Mouse (Mus musculus): ENCODE measurements around the gene Gm49403. TPM values are rescaled to one million over a fixed set of nuclear protein-coding genes. Genes with fewer than 3 reads are reported as not detected.
A peak's percentile ranks its signal among the peaks of the same experiment; 100 is the strongest.

The Gm49403 gene
- polyA plus RNA-seq, 1 experiment = not detected

- Histone ChIP-seq H3K27ac (ENCODE audit: insufficient read depth, low read depth, low read length) (0 out of 2 replicates have a peak overlapping the region, but pooled peaks have one; percentile 41), H3K4me3 (ENCODE audit: insufficient read depth, low read depth, low read length) (peak overlapping the region; percentile 96), H3K4me1 (ENCODE audit: control insufficient read depth, insufficient read depth, low read length) (peaks cover 4% of the 10 kb centered on the region)
- no peak for TF ChIP-seq CTCF (IDR thresholded peaks at IDR 0.05; ENCODE audit: insufficient read depth, low read depth, low read length)
- no peak for TF ChIP-seq POLR2A (IDR thresholded peaks at IDR 0.05; ENCODE audit: insufficient read depth, low read depth, low read length)
- WGBS = 38% methylated on average over 9 of the region's 9 CpGs
These were observed 12.9 kb upstream of the Gm49403 start for GRCm38 (mm10) chr19:8870838-8871237.

GRCm38 (mm10) chr19:8871267-8872186 lies 12.2 kb upstream of the Gm49403 start, which contains the start of gene Ubxn1:
Gene Ubxn1, plus strand, starts transcription at chr19:8871496.
- WGBS = 1% methylated on average over 59 of the region's 59 CpGs
- H3K4me3 ChIP-seq (ENCODE audit: insufficient read depth, low read depth, low read length) = peak within 1 kb of the TSS; percentile 96
- H3K27ac ChIP-seq (ENCODE audit: insufficient read depth, low read depth, low read length) = peak within 1 kb of the TSS; percentile 57
- TF ChIP-seq POLR2A (IDR thresholded peaks at IDR 0.05; ENCODE audit: insufficient read depth, low read depth, low read length) (peak; percentile 57; the same call in 1 of the 2 replicates), CTCF (IDR thresholded peaks at IDR 0.05; ENCODE audit: insufficient read depth, low read depth, low read length) (no peak)
- H3K4me1 ChIP-seq (ENCODE audit: control insufficient read depth, insufficient read depth, low read length) = peaks cover 4% of the 10 kb centered on the region

- TF ChIP-seq CTCF (IDR thresholded peaks at IDR 0.05; ENCODE audit: insufficient read depth, low read depth, low read length) (no peak), POLR2A (IDR thresholded peaks at IDR 0.05; ENCODE audit: insufficient read depth, low read depth, low read length) (no peak)
- Histone ChIP-seq H3K27ac (ENCODE audit: insufficient read depth, low read depth, low read length) (no peak overlapping the region), H3K4me3 (ENCODE audit: insufficient read depth, low read depth, low read length) (peak overlapping the region; percentile 96), H3K4me1 (ENCODE audit: control insufficient read depth, insufficient read depth, low read length) (peaks cover 4% of the 10 kb centered on the region)
- WGBS = 72% methylated on average over 10 of the region's 10 CpGs
These were observed 11.4 kb upstream of the Gm49403 start for GRCm38 (mm10) chr19:8872266-8872840.

GRCm38 (mm10) chr19:8875031-8875430 lies 8.7 kb upstream of the Gm49403 start:
- TF ChIP-seq CTCF (IDR thresholded peaks at IDR 0.05; ENCODE audit: insufficient read depth, low read depth, low read length) (no peak), POLR2A (IDR thresholded peaks at IDR 0.05; ENCODE audit: insufficient read depth, low read depth, low read length) (no peak)
- peaks cover 4% of the 10 kb centered on the region for H3K4me1 ChIP-seq (ENCODE audit: control insufficient read depth, insufficient read depth, low read length)
- WGBS = 92% methylated on average over 7 of the region's 7 CpGs
- no peak overlapping the region for H3K4me3 ChIP-seq (ENCODE audit: insufficient read depth, low read depth, low read length)
- H3K27ac ChIP-seq (ENCODE audit: insufficient read depth, low read depth, low read length) = no peak overlapping the region

- TF ChIP-seq CTCF (IDR thresholded peaks at IDR 0.05; ENCODE audit: insufficient read depth, low read depth, low read length) (no peak), POLR2A (IDR thresholded peaks at IDR 0.05; ENCODE audit: insufficient read depth, low read depth, low read length) (peak; percentile 49)
- Histone ChIP-seq H3K4me1 (ENCODE audit: control insufficient read depth, insufficient read depth, low read length) (peaks cover 3% of the 10 kb centered on the region; the same call in 1 of the 2 replicates), H3K4me3 (ENCODE audit: insufficient read depth, low read depth, low read length) (peak within 1 kb of the TSS; percentile 65), H3K27ac (ENCODE audit: insufficient read depth, low read depth, low read length) (peak within 1 kb of the TSS; percentile 87)
- under 1% methylated on average over 42 of the region's 42 CpGs for WGBS
These were observed 3.3 kb upstream of the Gm49403 start, which contains the start of gene Uqcc3 for GRCm38 (mm10) chr19:8880311-8881033. Gene Uqcc3, minus strand, starts transcription at chr19:8880923.

GRCm38 (mm10) chr19:8881034-8881392 lies 2.7 kb upstream of the Gm49403 start:
- 0 out of 2 replicates have a peak overlapping the region, but pooled peaks have one; percentile 17 for H3K27ac ChIP-seq (ENCODE audit: insufficient read depth, low read depth, low read length)
- TF ChIP-seq CTCF (IDR thresholded peaks at IDR 0.05; ENCODE audit: insufficient read depth, low read depth, low read length) (no peak), POLR2A (IDR thresholded peaks at IDR 0.05; ENCODE audit: insufficient read depth, low read depth, low read length) (no peak)
- 5% methylated on average over 3 of the region's 3 CpGs for WGBS
- peaks cover 3% of the 10 kb centered on the region; the same call in 1 of the 2 replicates for H3K4me1 ChIP-seq (ENCODE audit: control insufficient read depth, insufficient read depth, low read length)
- H3K4me3 ChIP-seq (ENCODE audit: insufficient read depth, low read depth, low read length) = peak overlapping the region; percentile 65

- TF ChIP-seq POLR2A (IDR thresholded peaks at IDR 0.05; ENCODE audit: insufficient read depth, low read depth, low read length) (no peak), CTCF (IDR thresholded peaks at IDR 0.05; ENCODE audit: insufficient read depth, low read depth, low read length) (no peak)
- H3K27ac ChIP-seq (ENCODE audit: insufficient read depth, low read depth, low read length) = no peak overlapping the region
- 59% methylated on average over 1 of the region's 1 CpGs for WGBS
- no peaks in the 10 kb centered on the region for H3K4me1 ChIP-seq (ENCODE audit: control insufficient read depth, insufficient read depth, low read length)
- H3K4me3 ChIP-seq (ENCODE audit: insufficient read depth, low read depth, low read length) = no peak overlapping the region
These were observed 3.3 kb downstream of the Gm49403 start for GRCm38 (mm10) chr19:8886916-8887584.
